In the genomic region with DNA sequence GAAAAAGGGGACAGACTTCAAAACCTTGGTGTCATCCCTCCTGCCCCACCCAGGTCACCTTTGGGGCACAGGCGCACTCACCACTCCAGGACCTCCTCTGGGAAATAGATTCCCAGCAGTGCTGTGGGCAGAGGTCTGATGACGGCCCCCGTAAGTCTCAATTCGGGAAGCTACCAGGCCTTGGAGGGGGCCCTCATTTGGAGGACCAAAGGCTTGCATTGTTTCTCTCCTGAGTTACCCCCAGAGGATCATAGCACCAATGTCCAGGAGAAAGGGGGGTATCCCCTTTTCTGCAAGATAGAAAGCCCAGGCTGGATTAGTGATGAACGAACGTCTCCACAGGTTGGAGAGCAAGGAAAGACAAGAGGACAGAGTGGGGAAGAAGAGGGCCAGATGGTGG, we compare ENCODE assay signal across 12 mouse cellular contexts. TPM values are rescaled to one million over a fixed set of nuclear protein-coding genes. Genes with fewer than 3 reads are reported as not detected.
A peak's percentile ranks its signal among the peaks of the same experiment; 100 is the strongest.
DNase-seq lines count a peak whose midpoint lies in the region; ATAC-seq and TF ChIP-seq lines count a peak whose summit lies in the region.
"Had no signal": no experiment of that assay in that cellular context is flagged by ENCODE, and none has a peak within 500 bp of the region (broad histone marks: within the 10 kb centered on the region; RNA-seq: fewer than 3 reads in every experiment).

No protein-coding gene starts in this region.

- H3K9me3 ChIP-seq in heart, embryonic 11.5 days (replicated peaks; ENCODE audit: control insufficient read depth, low read length) = no peaks in the 10 kb centered on the region
- H3K9me3 ChIP-seq in embryonic facial prominence, embryonic 15.5 days (replicated peaks) = no peaks in the 10 kb centered on the region
- H3K9me3 ChIP-seq in liver, postnatal 0 days (ENCODE audit: low read length) = no peaks in the 10 kb centered on the region

- peak overlapping the region; percentile 30 for H3K4me2 ChIP-seq in heart, embryonic 11.5 days
- H3K4me2 ChIP-seq in embryonic facial prominence, embryonic 15.5 days (replicated peaks) = peak overlapping the region; percentile 30
- peak overlapping the region; percentile 40; the same call in 1 of the 2 replicates for H3K4me2 ChIP-seq in liver, postnatal 0 days (ENCODE audit: low read depth, low read length)

- no peaks in the 10 kb centered on the region for H3K79me2 ChIP-seq in liver, adult 2 months (ENCODE audit: control insufficient read depth, insufficient read depth, low read length)

- H3K27me3 ChIP-seq in heart, embryonic 11.5 days (ENCODE audit: control insufficient read depth, insufficient read depth, low read length) = peaks cover 74% of the 10 kb centered on the region
- no peaks in the 10 kb centered on the region for H3K27me3 ChIP-seq in liver, adult 2 months (ENCODE audit: control insufficient read depth, insufficient read depth, low read length)
- peaks cover 27% of the 10 kb centered on the region for H3K27me3 ChIP-seq in embryonic facial prominence, embryonic 15.5 days
- H3K27me3 ChIP-seq in liver, postnatal 0 days (ENCODE audit: insufficient read depth, low read length) = peaks cover 13% of the 10 kb centered on the region; the same call in 1 of the 2 replicates

- TF ChIP-seq EP300 in liver, postnatal 0 days (IDR thresholded peaks at IDR 0.05; ENCODE audit: low read depth) = no peak

- DNase-seq in heart, postnatal 4 days = no peak
- DNase-seq in liver, adult 2 months (ENCODE audit: extremely low read depth, low read depth, low spot score) = no peak
- no peak for DNase-seq in liver
- DNase-seq in liver, postnatal 0 days = no peak
- DNase-seq in gastrocnemius, postnatal 10 days = no peak
- no peak for DNase-seq in right cerebral cortex, postnatal 25 days
- DNase-seq: B cell, adult 2 months; cerebellum, adult 8-10 months had no signal

- 7% methylated on average over 6 of the region's 6 CpGs for WGBS in heart, embryonic 11.5 days (ENCODE audit: insufficient replicate concordance)
- 72% methylated on average over 6 of the region's 6 CpGs for WGBS in liver, adult 2 months
- 19% methylated on average over 6 of the region's 6 CpGs for WGBS in embryonic facial prominence, embryonic 15.5 days
- WGBS in liver, postnatal 0 days (ENCODE audit: insufficient replicate concordance) = 37% methylated on average over 6 of the region's 6 CpGs

- TF ChIP-seq CTCF in liver, adult 2 months (IDR thresholded peaks at IDR 0.05; ENCODE audit: low read depth, low read length) = no peak
- TF ChIP-seq CTCF in liver, postnatal 0 days (IDR thresholded peaks at IDR 0.05; ENCODE audit: low read depth) = no peak

- no peak overlapping the region for H3K4me3 ChIP-seq in heart, embryonic 11.5 days (ENCODE audit: low read depth, low read length)
- no peak overlapping the region for H3K4me3 ChIP-seq in liver, adult 2 months (ENCODE audit: insufficient read depth, low read depth, low read length)
- H3K4me3 ChIP-seq in embryonic facial prominence, embryonic 15.5 days (replicated peaks) = no peak overlapping the region
- H3K4me3 ChIP-seq in liver, postnatal 0 days (ENCODE audit: low read depth, low read length) = no peak overlapping the region

- peaks cover 24% of the 10 kb centered on the region for H3K4me1 ChIP-seq in heart, embryonic 11.5 days (ENCODE audit: control insufficient read depth, insufficient read depth, low read length)
- H3K4me1 ChIP-seq in liver, adult 2 months (ENCODE audit: control insufficient read depth, insufficient read depth, low read length) = peaks cover 17% of the 10 kb centered on the region
- peaks cover 42% of the 10 kb centered on the region for H3K4me1 ChIP-seq in embryonic facial prominence, embryonic 15.5 days
- peaks cover 18% of the 10 kb centered on the region for H3K4me1 ChIP-seq in liver, postnatal 0 days (ENCODE audit: insufficient read depth)

- no peaks in the 10 kb centered on the region for H3K36me3 ChIP-seq in heart, embryonic 11.5 days (ENCODE audit: control insufficient read depth, insufficient read depth, low read length)
- peaks cover 9% of the 10 kb centered on the region; the same call in 1 of the 2 replicates for H3K36me3 ChIP-seq in liver, adult 2 months (ENCODE audit: control insufficient read depth, insufficient read depth, low read length)
- H3K36me3 ChIP-seq in embryonic facial prominence, embryonic 15.5 days = no peaks in the 10 kb centered on the region
- H3K36me3 ChIP-seq in liver, postnatal 0 days (replicated peaks; ENCODE audit: insufficient read depth, low read length) = no peaks in the 10 kb centered on the region

- TF ChIP-seq POLR2A in liver, adult 2 months (IDR thresholded peaks at IDR 0.05; ENCODE audit: extremely low read depth, insufficient read depth, low read length) = no peak

- no peak for ATAC-seq in heart, embryonic 11.5 days (replicated peaks; ENCODE audit: insufficient number of reproducible peaks, low FRiP score, low TSS enrichment)
- no peak for ATAC-seq in embryonic facial prominence, embryonic 15.5 days (ENCODE audit: insufficient number of reproducible peaks, low FRiP score, low TSS enrichment, low read depth)
- ATAC-seq in liver, postnatal 0 days = no peak

- H3K9ac ChIP-seq in heart, embryonic 11.5 days (ENCODE audit: low read depth, low read length) = no peak overlapping the region
- H3K9ac ChIP-seq in liver, adult 2 months (ENCODE audit: low read depth, low read length) = peak overlapping the region; percentile 26; the same call in 1 of the 2 replicates
- H3K9ac ChIP-seq in embryonic facial prominence, embryonic 15.5 days = no peak overlapping the region
- H3K9ac ChIP-seq in liver, postnatal 0 days (replicated peaks) = no peak overlapping the region

- no peak overlapping the region for H3K27ac ChIP-seq in heart, embryonic 11.5 days (ENCODE audit: low read depth, low read length)
- peak overlapping the region; percentile 22 for H3K27ac ChIP-seq in liver, adult 2 months (replicated peaks; ENCODE audit: insufficient read depth, low read depth, low read length)
- peak overlapping the region; percentile 86 for H3K27ac ChIP-seq in embryonic facial prominence, embryonic 15.5 days (replicated peaks)
- no peak overlapping the region for H3K27ac ChIP-seq in liver, postnatal 0 days (ENCODE audit: low read depth)

RNA-seq across cellular contexts. Expression of gene Plekhg6, which starts 2.0 kb away (rescaled TPM):
- not detected in 2 replicates for polyA plus RNA-seq in heart, embryonic 11.5 days (2014; fragmentation: Nextera tagmentation; extraction: Ambion mirVana)
- total RNA-seq in heart, postnatal 4 days (2021) = not detected
- total RNA-seq in liver, adult 2 months (2014; rRNA removed) = 3.0 and 3.6 TPM in 2 replicates
- 5.0 and 5.9 TPM in 2 replicates for polyA plus RNA-seq in liver, adult 2 months (2012; rRNA removed)
- 3.5 and 3.8 TPM in 2 replicates for polyA plus RNA-seq in embryonic facial prominence, embryonic 15.5 days (2015; fragmentation: Nextera tagmentation; extraction: Ambion mirVana)
- polyA plus RNA-seq in liver, postnatal 0 days (2015; fragmentation: Nextera tagmentation; extraction: Ambion mirVana) = 1.1 and 1.2 TPM in 2 replicates
- total RNA-seq in gastrocnemius, postnatal 10 days (2021) = under 1 TPM in 1 of 2 experiments, not detected in 1; 0.07 TPM
- total RNA-seq: layer of hippocampus, postnatal 25 days; MEL had no signal

RNA-seq across cellular contexts. Expression of gene Tnfrsf1a, which starts 29.5 kb away (rescaled TPM):
- polyA plus RNA-seq in heart, embryonic 11.5 days (2014; fragmentation: Nextera tagmentation; extraction: Ambion mirVana) = 33.3 and 37.0 TPM in 2 replicates
- 10 to 100 TPM; 63.3 to 65.2 TPM for total RNA-seq in heart, postnatal 4 days (2021)
- 21.0 and 28.6 TPM in 2 replicates for total RNA-seq in liver, adult 2 months (2014; rRNA removed)
- polyA plus RNA-seq in liver, adult 2 months (2012; rRNA removed) = 89.3 and 110 TPM in 2 replicates
- 88.7 and 93.3 TPM in 2 replicates for polyA plus RNA-seq in embryonic facial prominence, embryonic 15.5 days (2015; fragmentation: Nextera tagmentation; extraction: Ambion mirVana)
- polyA plus RNA-seq in liver, postnatal 0 days (2015; fragmentation: Nextera tagmentation; extraction: Ambion mirVana) = 40.5 and 41.1 TPM in 2 replicates
- 10 to 100 TPM; 43.8 to 58.8 TPM for total RNA-seq in gastrocnemius, postnatal 10 days (2021)

RNA-seq across cellular contexts. Expression of gene Scnn1a, which starts 58.2 kb away (rescaled TPM):
- 0.69 and 0.93 TPM in 2 replicates for polyA plus RNA-seq in heart, embryonic 11.5 days (2014; fragmentation: Nextera tagmentation; extraction: Ambion mirVana)
- 1 to 10 TPM in 1 of 2 experiments, under 1 TPM in 1; 0.83 to 1.1 TPM for total RNA-seq in heart, postnatal 4 days (2021)
- total RNA-seq in liver, adult 2 months (2014; rRNA removed) = 3.0 and 6.7 TPM in 2 replicates
- polyA plus RNA-seq in liver, adult 2 months (2012; rRNA removed) = 16.5 and 24.8 TPM in 2 replicates
- polyA plus RNA-seq in embryonic facial prominence, embryonic 15.5 days (2015; fragmentation: Nextera tagmentation; extraction: Ambion mirVana) = 7.2 and 8.8 TPM in 2 replicates
- polyA plus RNA-seq in liver, postnatal 0 days (2015; fragmentation: Nextera tagmentation; extraction: Ambion mirVana) = 0.76 and 1.1 TPM in 2 replicates
- under 1 TPM; 0.31 to 0.43 TPM for total RNA-seq in gastrocnemius, postnatal 10 days (2021)
- total RNA-seq: MEL had no signal

Comparison
In these comparisons a context has a peak if more than half of its experiments do, and no peak if none do; other contexts are left out.
1. H3K27ac ChIP-seq: peak in liver, adult 2 months (single experiment) and embryonic facial prominence, embryonic 15.5 days (single experiment); none in heart, embryonic 11.5 days (single experiment) and liver, postnatal 0 days (single experiment).
2. Peak in every context shown above with its lines, with median percentiles within 50 percentile points of each other: H3K4me2 ChIP-seq.